Mouse (Mus musculus): ENCODE results near the gene Kcnf1.

DNA sequence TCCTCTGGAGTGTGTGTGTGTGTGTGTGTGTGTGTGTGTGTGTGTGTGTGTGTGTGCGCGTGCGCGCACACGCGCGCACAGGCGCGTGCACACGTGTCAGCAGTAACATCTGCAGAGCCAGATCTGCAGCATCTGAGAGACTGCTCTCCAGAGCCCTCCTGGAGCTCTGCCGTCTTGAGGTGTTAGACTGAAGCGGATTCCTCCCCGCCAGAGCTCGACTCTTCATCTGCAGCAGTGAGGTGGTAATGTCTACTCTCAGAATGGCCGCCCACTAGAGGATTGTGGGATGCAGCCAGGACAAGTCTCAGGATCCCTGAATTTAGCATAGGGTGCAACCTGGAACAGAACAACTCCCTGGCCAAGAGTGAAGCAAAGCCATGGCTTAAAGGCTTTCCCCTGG lies 19.1 kb downstream of the Kcnf1 start:
- TF ChIP-seq POLR2A (IDR thresholded peaks at IDR 0.05; ENCODE audit: extremely low read depth, insufficient read depth, low read length) (no peak), CTCF (IDR thresholded peaks at IDR 0.05; ENCODE audit: low read depth, low read length) (no peak)

Measured in liver, adult 2 months (tissue).